Mouse (Mus musculus) stomach, postnatal 0 days (tissue): ENCODE measurements around the gene Tmem102.

Experiments used
- CTCF ChIP-seq: IDR thresholded peaks from 2 replicates; pipeline ENCODE4 v1.5.1; 2016; ENCODE audit warnings: antibody characterized with exemption, low read depth, mild to moderate bottlenecking, moderate library complexity
- EP300 ChIP-seq: optimal IDR thresholded peaks from 2 replicates; pipeline ENCODE3; 2016; ENCODE audit warnings: antibody characterized with exemption

DNA sequence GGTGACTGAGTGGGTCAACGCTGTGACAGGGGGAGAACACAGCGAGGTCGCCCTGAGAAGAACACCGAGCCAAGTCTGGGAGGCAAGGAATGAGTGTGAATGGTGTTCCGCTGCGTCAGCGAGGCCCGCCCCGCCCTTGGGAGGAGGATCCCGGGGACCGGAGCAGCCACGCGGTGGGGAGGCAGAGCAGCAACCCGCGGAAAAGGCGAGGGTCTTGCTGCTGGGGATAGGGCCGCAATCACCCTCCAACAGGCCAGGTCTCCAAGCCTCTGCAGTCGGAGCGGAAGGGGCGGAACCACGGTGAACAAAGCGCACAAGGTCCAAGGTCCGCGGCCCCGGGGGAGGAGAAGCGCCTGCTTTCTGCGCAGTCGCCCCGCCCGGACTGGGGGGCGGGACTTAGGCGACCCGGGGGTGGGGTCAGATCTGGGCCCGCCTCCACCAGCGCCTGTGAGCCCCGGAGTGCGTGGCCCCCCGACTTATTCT lies 40.8 kb upstream of the Tmem102 start, which contains the start of gene Plscr3:
- TF ChIP-seq CTCF (peak; percentile 30; the same call in 1 of the 2 replicates), EP300 (no peak)
